Comparison of ENCODE assay signal across 8 mouse cellular contexts in the genomic region with DNA sequence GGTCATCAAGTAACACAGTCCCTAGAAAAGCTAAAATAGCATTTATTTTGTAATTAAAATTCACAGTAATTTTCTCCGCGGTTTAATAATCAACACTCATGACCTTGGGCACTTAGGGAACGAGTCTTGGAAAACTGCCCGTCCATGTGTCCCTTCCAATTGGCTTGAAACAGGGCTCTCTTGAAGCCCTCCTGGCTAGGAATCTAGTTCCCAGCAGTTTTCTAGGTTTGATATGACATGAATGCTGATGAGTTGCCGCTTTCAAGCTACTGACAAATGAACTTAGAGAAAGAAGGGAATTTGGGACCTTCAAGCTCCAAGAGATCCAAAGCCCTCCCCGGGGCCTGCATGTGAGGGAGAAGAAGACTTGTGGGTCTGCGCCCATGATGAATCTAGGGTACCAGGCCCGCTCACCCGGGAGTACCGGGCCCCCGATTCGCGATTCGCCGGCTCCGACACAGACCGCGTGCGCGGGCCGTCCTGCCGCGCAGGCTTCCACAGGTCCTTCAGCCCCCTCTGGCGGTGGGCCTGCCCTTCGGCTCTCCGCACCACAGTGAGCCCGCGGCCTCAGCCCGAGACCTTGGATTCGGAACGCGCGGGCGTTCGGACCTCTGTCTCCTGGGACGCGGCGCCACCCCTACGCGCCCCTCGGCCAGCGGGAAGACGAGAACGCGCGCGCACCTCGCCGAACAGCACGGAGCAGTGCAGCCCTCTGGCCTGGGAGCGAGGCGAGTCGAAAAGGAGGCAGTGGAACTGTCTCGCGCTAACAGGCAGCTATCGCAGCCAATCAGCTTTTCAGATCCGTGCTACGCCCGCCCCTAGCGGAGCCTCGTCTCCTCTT. TPM values are rescaled to one million over a fixed set of nuclear protein-coding genes. Genes with fewer than 3 reads are reported as not detected.
DNase-seq lines count a peak whose midpoint lies in the region; ATAC-seq and TF ChIP-seq lines count a peak whose summit lies in the region.

TSS of gene Pfn4 (plus strand) at position 531 of the 841 bp plus-strand sequence.
TSS of gene Fam228b (minus strand) at position 776 of the 841 bp plus-strand sequence.

- whole genome bisulfite sequencing in forebrain, embryonic 14.5 days, result under 1% methylated on average over 61 of the region's 61 CpGs
- WGBS in liver, embryonic 15.5 days (ENCODE audit: insufficient replicate concordance), result 5% methylated on average over 61 of the region's 61 CpGs
- WGBS in neural tube, embryonic 11.5 days, result 5% methylated on average over 57 of the region's 61 CpGs
- WGBS in stomach, embryonic 16.5 days, result 3% methylated on average over 61 of the region's 61 CpGs

- peak; percentile 92 for DNase-seq in ES-E14 (ENCODE audit: low read depth, low spot score)
- peak; percentile 96 for DNase-seq in cerebellum, adult 11 months
- peak; percentile 97 for DNase-seq in forebrain, embryonic 14.5 days (ENCODE audit: low spot score)
- DNase-seq in heart, postnatal 10 days, result peak; percentile 99
- DNase-seq in kidney, postnatal 4 days, result peak; percentile 97 to 98
- peak; percentile 97 for DNase-seq in neural tube, embryonic 11.5 days (ENCODE audit: low spot score)

- H3K4me3 ChIP-seq in ES-E14 (ENCODE audit: insufficient read depth in 1 of 2, low read depth in 1 of 2, low read length in 2 of 2, poor library complexity in 1 of 2, severe bottlenecking in 1 of 2), result peak within 1 kb of the TSS; percentile 68 to 79
- peak within 1 kb of the TSS; percentile 68 for H3K4me3 ChIP-seq in forebrain, embryonic 14.5 days (ENCODE audit: low read depth, low read length)
- peak within 1 kb of the TSS; percentile 79 for H3K4me3 ChIP-seq in liver, embryonic 15.5 days (replicated peaks)
- H3K4me3 ChIP-seq in neural tube, embryonic 11.5 days (ENCODE audit: low read depth, low read length), result peak within 1 kb of the TSS; percentile 65
- peak within 1 kb of the TSS; percentile 67 for H3K4me3 ChIP-seq in stomach, embryonic 16.5 days (replicated peaks; ENCODE audit: low read length)

- intact Hi-C loops in heart, postnatal 10 days (cut with DNase I), result loop anchor here (1.0 to 10.0 kb wide), 4 partner anchors 49 to 206 kb away; partner anchors contain the start of genes Atad2b and Sf3b6

- no peaks in the 10 kb centered on the region; a peak in 1 of 4 replicates for H3K4me1 ChIP-seq in ES-E14 (ENCODE audit: control insufficient read depth in 2 of 2, insufficient read depth in 2 of 2, low read length in 2 of 2, poor library complexity in 1 of 2)
- 0 out of 2 replicates have a peak, but pooled peaks cover 3% of the 10 kb centered on the region for H3K4me1 ChIP-seq in forebrain, embryonic 14.5 days (ENCODE audit: control insufficient read depth, insufficient read depth, low read length)
- peaks cover 12% of the 10 kb centered on the region for H3K4me1 ChIP-seq in liver, embryonic 15.5 days (replicated peaks)
- H3K4me1 ChIP-seq in neural tube, embryonic 11.5 days (ENCODE audit: control insufficient read depth, insufficient read depth, low read length), result no peaks in the 10 kb centered on the region
- peaks cover 4% of the 10 kb centered on the region; the same call in 1 of the 2 replicates for H3K4me1 ChIP-seq in stomach, embryonic 16.5 days (ENCODE audit: control insufficient read depth, insufficient read depth, low read length)

- in situ Hi-C loops in ES-E14 (cut with MboI; ENCODE audit: low sequenced_read_pairs in 2 of 2, unreplicated experiment in 2 of 2), result no loop called here

- H3K27ac ChIP-seq in ES-E14 (ENCODE audit: insufficient read depth, low read depth, low read length, poor library complexity, severe bottlenecking), result no peak within 1 kb of the TSS
- peak within 1 kb of the TSS; percentile 97 for H3K27ac ChIP-seq in forebrain, embryonic 14.5 days (ENCODE audit: low read depth, low read length)
- peak within 1 kb of the TSS; percentile 77 for H3K27ac ChIP-seq in liver, embryonic 15.5 days (replicated peaks)
- peak within 1 kb of the TSS; percentile 90 for H3K27ac ChIP-seq in neural tube, embryonic 11.5 days (ENCODE audit: low read depth, low read length)
- peak within 1 kb of the TSS; percentile 81 for H3K27ac ChIP-seq in stomach, embryonic 16.5 days (ENCODE audit: low read length)

- H3K4me2 ChIP-seq in forebrain, embryonic 14.5 days (ENCODE audit: low read length), result peak within 1 kb of the TSS; percentile 58
- peak within 1 kb of the TSS; percentile 93 for H3K4me2 ChIP-seq in liver, embryonic 15.5 days
- peak within 1 kb of the TSS; percentile 60 for H3K4me2 ChIP-seq in neural tube, embryonic 11.5 days (ENCODE audit: low read depth)
- H3K4me2 ChIP-seq in stomach, embryonic 16.5 days (ENCODE audit: low read depth, low read length), result peak within 1 kb of the TSS; percentile 70

- peak within 1 kb of the TSS; percentile 78 for H3K9ac ChIP-seq in ES-E14 (ENCODE audit: insufficient read depth, low read depth, low read length, poor library complexity, severe bottlenecking)
- peak within 1 kb of the TSS; percentile 87 for H3K9ac ChIP-seq in forebrain, embryonic 14.5 days (ENCODE audit: low read length)
- peak within 1 kb of the TSS; percentile 88 for H3K9ac ChIP-seq in liver, embryonic 15.5 days
- peak within 1 kb of the TSS; percentile 88 for H3K9ac ChIP-seq in neural tube, embryonic 11.5 days (ENCODE audit: low read length)
- H3K9ac ChIP-seq in stomach, embryonic 16.5 days (ENCODE audit: low read length), result peak within 1 kb of the TSS; percentile 87

- no peaks in the 10 kb centered on the region for H3K9me3 ChIP-seq in ES-E14 (ENCODE audit: control insufficient read depth, insufficient read depth, low read depth, low read length)
- H3K9me3 ChIP-seq in forebrain, embryonic 14.5 days (replicated peaks; ENCODE audit: control insufficient read depth, low read length), result no peaks in the 10 kb centered on the region
- H3K9me3 ChIP-seq in liver, embryonic 15.5 days (replicated peaks), result no peaks in the 10 kb centered on the region
- no peaks in the 10 kb centered on the region for H3K9me3 ChIP-seq in neural tube, embryonic 11.5 days (ENCODE audit: control insufficient read depth, low read length)
- no peaks in the 10 kb centered on the region for H3K9me3 ChIP-seq in stomach, embryonic 16.5 days (replicated peaks; ENCODE audit: control insufficient read depth, low read length)

- H3K36me3 ChIP-seq in ES-E14 (ENCODE audit: control insufficient read depth, insufficient read depth, low read length, poor library complexity, severe bottlenecking), result no peaks in the 10 kb centered on the region
- H3K36me3 ChIP-seq in forebrain, embryonic 14.5 days (ENCODE audit: control insufficient read depth, insufficient read depth, low read length), result no peaks in the 10 kb centered on the region
- H3K36me3 ChIP-seq in liver, embryonic 15.5 days (replicated peaks), result no peaks in the 10 kb centered on the region
- H3K36me3 ChIP-seq in neural tube, embryonic 11.5 days (ENCODE audit: control insufficient read depth, insufficient read depth, low read length), result no peaks in the 10 kb centered on the region
- no peaks in the 10 kb centered on the region for H3K36me3 ChIP-seq in stomach, embryonic 16.5 days (ENCODE audit: control insufficient read depth, insufficient read depth, low read length)

- H3K27me3 ChIP-seq in forebrain, embryonic 14.5 days (replicated peaks; ENCODE audit: control insufficient read depth, insufficient read depth, low read length), result no peaks in the 10 kb centered on the region
- no peaks in the 10 kb centered on the region for H3K27me3 ChIP-seq in liver, embryonic 15.5 days
- H3K27me3 ChIP-seq in neural tube, embryonic 11.5 days (ENCODE audit: control insufficient read depth, insufficient read depth, low read length), result no peaks in the 10 kb centered on the region
- no peaks in the 10 kb centered on the region for H3K27me3 ChIP-seq in stomach, embryonic 16.5 days (ENCODE audit: control insufficient read depth, insufficient read depth, low read length)

- ATAC-seq in forebrain, embryonic 14.5 days, result peak; percentile 99
- ATAC-seq in liver, embryonic 15.5 days (ENCODE audit: insufficient read depth), result peak; percentile 98
- ATAC-seq in neural tube, embryonic 11.5 days (ENCODE audit: insufficient read depth, low FRiP score, low TSS enrichment), result peak; percentile 99
- peak; percentile 98 for ATAC-seq in stomach, embryonic 16.5 days (ENCODE audit: insufficient read depth, low FRiP score)

TF ChIP-seq in ES-E14, 5 proteins besides CTCF, POLR2A, EP300 and RAD21:
- TF ChIP-seq HCFC1 (IDR thresholded peaks at IDR 0.05; ENCODE audit: borderline replicate concordance, insufficient read depth, low read length), result no peak
- 0 out of 2 replicates have a peak, but pooled peaks have one; percentile 40 for TF ChIP-seq ZC3H11A (IDR thresholded peaks at IDR 0.05; ENCODE audit: borderline replicate concordance, low read depth, low read length)
- no peak for TF ChIP-seq MAFK (IDR thresholded peaks at IDR 0.05; ENCODE audit: insufficient read depth, low read depth, low read length)
- TF ChIP-seq ZNF384 (IDR thresholded peaks at IDR 0.05; ENCODE audit: low read depth, low read length), result no peak
- TF ChIP-seq CHD2 (IDR thresholded peaks at IDR 0.05; ENCODE audit: low read depth, low read length), result peak; percentile 62

RNA-seq across cellular contexts. Expression of gene Pfn4, which starts in this region (rescaled TPM):
- total RNA-seq in ES-E14 (2012; rRNA removed), result 0.26 and 1.8 TPM in 2 replicates
- 10.7 and 11.8 TPM in 2 replicates for polyA plus RNA-seq in forebrain, embryonic 14.5 days (2014; fragmentation: Nextera tagmentation; extraction: Ambion mirVana)
- 1 to 10 TPM; 2.8 to 3.0 TPM for total RNA-seq in heart, postnatal 10 days (2021)
- polyA plus RNA-seq in liver, embryonic 15.5 days (2015; fragmentation: Nextera tagmentation; extraction: Ambion mirVana), result 0.46 and 0.50 TPM in 2 replicates
- polyA plus RNA-seq in neural tube, embryonic 11.5 days (2014; fragmentation: Nextera tagmentation; extraction: Ambion mirVana), result 4.1 and 5.2 TPM in 2 replicates
- 1.3 and 2.0 TPM in 2 replicates for polyA plus RNA-seq in stomach, embryonic 16.5 days (2015; fragmentation: Nextera tagmentation; extraction: Ambion mirVana)

RNA-seq across cellular contexts. Expression of gene Fam228b, which starts in this region (rescaled TPM):
- 3.0 and 4.0 TPM in 2 replicates for total RNA-seq in ES-E14 (2012; rRNA removed)
- polyA plus RNA-seq in forebrain, embryonic 14.5 days (2014; fragmentation: Nextera tagmentation; extraction: Ambion mirVana), result 4.1 and 5.5 TPM in 2 replicates
- total RNA-seq in heart, postnatal 10 days (2021), result 1 to 10 TPM; 3.3 to 3.4 TPM
- polyA plus RNA-seq in liver, embryonic 15.5 days (2015; fragmentation: Nextera tagmentation; extraction: Ambion mirVana), result 0.53 and 0.55 TPM in 2 replicates
- polyA plus RNA-seq in neural tube, embryonic 11.5 days (2014; fragmentation: Nextera tagmentation; extraction: Ambion mirVana), result 3.5 and 3.9 TPM in 2 replicates
- polyA plus RNA-seq in stomach, embryonic 16.5 days (2015; fragmentation: Nextera tagmentation; extraction: Ambion mirVana), result 2.2 and 2.6 TPM in 2 replicates

Comparison
In these comparisons a context has a peak if more than half of its experiments do, and no peak if none do; other contexts are left out.
1. Peak in ATAC-seq, H3K4me3 ChIP-seq, H3K27ac ChIP-seq, H3K9ac ChIP-seq and H3K4me2 ChIP-seq in liver, embryonic 15.5 days; RNA of the genes that start here not detected or under 1 TPM.